Mouse (Mus musculus) bone marrow, adult 2 months (tissue): Measurements from ENCODE around the gene Stoml3. TPM values are rescaled to one million over a fixed set of nuclear protein-coding genes. Genes with fewer than 3 reads are reported as not detected.
A peak's percentile ranks its signal among the peaks of the same experiment; 100 is the strongest.

Experiments
- H3K27ac ChIP-seq: fragments of 200-500 bp; 2 replicates; pipeline ENCODE4 v1.5.1; 2012; ENCODE audit warnings: low read depth, mild to moderate bottlenecking, control low read depth, inconsistent platforms, low read length; ENCODE audit not compliant: control insufficient read depth, poor library complexity, insufficient read depth
- H3K4me1 ChIP-seq: fragments of 200-500 bp; 2 replicates; pipeline ENCODE4 v1.6.1; 2011; ENCODE audit warnings: low read length; ENCODE audit not compliant: control insufficient read depth, insufficient read depth
- H3K4me3 ChIP-seq: fragments of 200-500 bp; replicated peaks from 2 replicates; pipeline ENCODE3; 2011; ENCODE audit warnings: mild to moderate bottlenecking, low read depth, low read length, control low read depth; ENCODE audit not compliant: control insufficient read depth
- CTCF ChIP-seq: fragments of 200-500 bp; IDR thresholded peaks from 2 replicates; pipeline ENCODE4 v1.5.1; 2011; ENCODE audit warnings: low read length, control low read depth; ENCODE audit not compliant: control insufficient read depth, insufficient read depth
- POLR2A ChIP-seq: fragments of 200-500 bp; IDR thresholded peaks from 2 replicates; pipeline ENCODE4 v1.6.1; 2011; ENCODE audit warnings: low read depth, mild to moderate bottlenecking, control low read depth, low read length, borderline replicate concordance; ENCODE audit not compliant: control insufficient read depth
- WGBS: fragments of 180-500 bp; shearing (Covaris S2); methylation state at CpG from one replicate; pipeline ENCODE4 v1.1.7; 2018; 5-methylcytosine and 5-hydroxymethylcytosine counted together
- polyA plus RNA-seq: library from polyadenylated mRNA; stranded (reverse); fragments of >200 nt; gene quantifications from 2 replicates; pipeline ENCODE4 v1.2.4, GENCODE M21; 2011; ENCODE audit warnings: low replicate concordance; ENCODE audit not compliant: missing spikeins, insufficient read depth, insufficient read length

Gene Stoml3
- polyA plus RNA-seq, 1 experiment, result not detected

- TF ChIP-seq CTCF (no peak), POLR2A (no peak)
- 32% methylated on average over 9 of the region's 9 CpGs for WGBS
- H3K4me3 ChIP-seq, result no peak overlapping the region
- no peak overlapping the region for H3K27ac ChIP-seq
- peaks cover 1% of the 10 kb centered on the region; the same call in 1 of the 2 replicates for H3K4me1 ChIP-seq
These were observed 22.0 kb upstream of the Stoml3 start for GRCm38 (mm10) chr3:53466481-53466880.

GRCm38 (mm10) chr3:53467356-53467755 is 21.1 kb upstream of the Stoml3 start:
- no peak overlapping the region for H3K27ac ChIP-seq
- H3K4me3 ChIP-seq, result no peak overlapping the region
- WGBS, result 77% methylated on average over 5 of the region's 5 CpGs
- peaks cover 1% of the 10 kb centered on the region; the same call in 1 of the 2 replicates for H3K4me1 ChIP-seq
- no peak for TF ChIP-seq CTCF
- TF ChIP-seq POLR2A, result no peak

DNA sequence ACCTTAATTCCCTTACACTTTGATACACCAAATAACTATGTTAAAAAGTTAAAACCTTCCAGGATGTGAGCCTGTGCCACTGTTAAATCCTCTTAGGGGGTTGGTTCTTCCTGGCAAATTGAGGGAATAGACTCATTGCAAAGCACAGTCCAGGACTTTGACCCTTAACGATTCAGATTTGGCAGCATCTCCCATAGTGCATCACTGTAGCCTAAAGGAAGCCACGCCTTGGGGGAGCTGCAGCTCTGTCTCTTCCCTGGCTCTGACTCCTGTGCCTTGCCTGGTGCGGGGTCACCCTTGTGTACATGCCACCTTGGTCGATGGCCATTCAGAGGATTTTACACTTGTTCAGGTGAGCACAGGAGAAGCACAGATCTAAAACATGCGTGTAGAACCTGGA is 18.8 kb upstream of the Stoml3 start:
- 81% methylated on average over 5 of the region's 5 CpGs for whole genome bisulfite sequencing
- H3K27ac ChIP-seq, result no peak overlapping the region
- TF ChIP-seq POLR2A, result no peak
- no peak for TF ChIP-seq CTCF
- peaks cover under 1% of the 10 kb centered on the region for H3K4me1 ChIP-seq
- H3K4me3 ChIP-seq, result no peak overlapping the region

GRCm38 (mm10) chr3:53472061-53472460 is 16.4 kb upstream of the Stoml3 start:
- no peak overlapping the region for H3K4me3 ChIP-seq
- TF ChIP-seq POLR2A, result no peak
- TF ChIP-seq CTCF, result no peak
- WGBS, result 95% methylated on average over 5 of the region's 5 CpGs
- H3K4me1 ChIP-seq, result no peaks in the 10 kb centered on the region; the same call in 1 of the 2 replicates
- H3K27ac ChIP-seq, result no peak overlapping the region

DNA sequence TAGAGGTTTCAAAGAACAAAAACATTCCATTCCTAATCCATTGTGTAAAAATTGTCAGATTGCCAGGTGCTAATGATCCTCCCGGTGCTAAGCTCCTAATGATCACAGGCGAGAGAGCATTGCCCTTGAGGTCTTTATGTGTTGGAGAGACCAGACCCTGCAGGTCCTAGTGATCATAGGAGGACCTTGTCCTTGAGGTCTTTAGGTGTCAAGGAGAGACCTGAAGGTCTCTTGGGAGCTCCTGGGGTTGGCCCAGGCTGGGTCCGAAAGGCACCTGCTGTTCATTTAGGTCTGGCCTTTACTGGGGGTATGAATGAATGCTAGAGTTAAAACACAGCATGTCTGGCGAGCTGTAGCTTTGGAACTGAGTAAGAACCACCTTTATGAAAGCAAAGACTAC is 14.3 kb upstream of the Stoml3 start:
- TF ChIP-seq POLR2A, result no peak
- no peak for TF ChIP-seq CTCF
- Histone ChIP-seq H3K4me3 (no peak overlapping the region), H3K27ac (no peak overlapping the region), H3K4me1 (no peaks in the 10 kb centered on the region; the same call in 1 of the 2 replicates)
- 77% methylated on average over 4 of the region's 4 CpGs for WGBS

GRCm38 (mm10) chr3:53475889-53476288 is 12.6 kb upstream of the Stoml3 start:
- H3K27ac ChIP-seq, result no peak overlapping the region
- TF ChIP-seq CTCF, result peak; percentile 48; the same call in 1 of the 2 replicates
- no peak for TF ChIP-seq POLR2A
- H3K4me3 ChIP-seq, result no peak overlapping the region
- H3K4me1 ChIP-seq, result no peaks in the 10 kb centered on the region; the same call in 1 of the 2 replicates
- 51% methylated on average over 6 of the region's 6 CpGs for WGBS

DNA sequence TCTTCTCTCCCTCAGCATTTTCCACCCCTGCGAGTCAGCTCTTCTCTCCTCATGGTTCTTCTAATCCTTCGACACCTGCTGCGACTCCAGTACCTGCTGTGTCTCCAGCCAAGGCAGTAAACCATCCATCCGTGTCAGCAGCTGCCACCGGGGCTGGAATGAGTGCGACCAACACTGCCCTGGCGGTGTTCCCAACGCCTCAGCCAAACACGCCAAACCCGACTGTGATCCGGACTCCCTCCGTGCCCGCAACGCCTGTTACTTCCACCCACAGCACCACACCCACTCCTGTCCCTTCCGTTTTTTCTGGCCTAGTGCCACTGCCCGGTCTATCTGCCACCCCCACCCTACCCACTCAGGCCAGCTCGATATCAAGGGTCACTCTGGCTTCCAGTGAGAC is 11.0 kb upstream of the Stoml3 start:
- H3K27ac ChIP-seq, result no peak overlapping the region
- H3K4me3 ChIP-seq, result no peak overlapping the region
- TF ChIP-seq CTCF (no peak), POLR2A (no peak)
- 89% methylated on average over 17 of the region's 17 CpGs for WGBS
- H3K4me1 ChIP-seq, result no peaks in the 10 kb centered on the region; the same call in 1 of the 2 replicates

GRCm38 (mm10) chr3:53478419-53479046 is 9.9 kb upstream of the Stoml3 start:
- no peak overlapping the region for H3K27ac ChIP-seq
- no peak overlapping the region for H3K4me3 ChIP-seq
- TF ChIP-seq POLR2A (no peak), CTCF (no peak)
- H3K4me1 ChIP-seq, result peaks cover 1% of the 10 kb centered on the region
- 92% methylated on average over 30 of the region's 30 CpGs for WGBS

GRCm38 (mm10) chr3:53483414-53484059 is 4.9 kb upstream of the Stoml3 start:
- Histone ChIP-seq H3K27ac (no peak overlapping the region), H3K4me1 (peaks cover 1% of the 10 kb centered on the region), H3K4me3 (no peak overlapping the region)
- WGBS, result 40% methylated on average over 8 of the region's 8 CpGs
- TF ChIP-seq CTCF (no peak), POLR2A (no peak)
